Mouse (Mus musculus) limb, embryonic 13.5 days (tissue): ENCODE data around the gene Raly. TPM values are rescaled to one million over a fixed set of nuclear protein-coding genes. Genes with fewer than 3 reads are reported as not detected.
A peak's percentile ranks its signal among the peaks of the same experiment; 100 is the strongest.

Source experiments
- ATAC-seq: fragments of 200-750 bp; cut with Nextera tagmentation; 2 replicates; pipeline ENCODE4 v1.8.0; 2017; ENCODE audit warnings: low read depth, moderate number of reproducible peaks, moderate TSS enrichment; ENCODE audit not compliant: low FRiP score
- H3K27ac ChIP-seq: fragments of 300-500 bp; sonication (generic); 2 replicates; pipeline ENCODE4 v1.5.1; 2015; ENCODE audit warnings: inconsistent platforms, mild to moderate bottlenecking, moderate library complexity
- H3K27me3 ChIP-seq: fragments of 300-500 bp; sonication (generic); 2 replicates; pipeline ENCODE4 v1.6.1; 2015; ENCODE audit warnings: mild to moderate bottlenecking, inconsistent platforms
- H3K36me3 ChIP-seq: fragments of 300-500 bp; sonication (generic); 2 replicates; pipeline ENCODE4 v1.6.1; 2015; ENCODE audit warnings: inconsistent platforms, mild to moderate bottlenecking, moderate library complexity
- H3K4me1 ChIP-seq: fragments of 300-500 bp; sonication (generic); 2 replicates; pipeline ENCODE4 v1.6.1; 2015; ENCODE audit warnings: inconsistent platforms
- H3K4me2 ChIP-seq: fragments of 300-500 bp; sonication (generic); replicated peaks from 2 replicates; pipeline ENCODE4 v1.6.1; 2015; ENCODE audit warnings: inconsistent platforms, mild to moderate bottlenecking, moderate library complexity
- H3K4me3 ChIP-seq: fragments of 300-500 bp; sonication (generic); 2 replicates; pipeline ENCODE4 v1.5.1; 2015; ENCODE audit warnings: moderate library complexity, mild to moderate bottlenecking, inconsistent platforms
- H3K9ac ChIP-seq: fragments of 300-500 bp; sonication (generic); 2 replicates; pipeline ENCODE4 v1.6.1; 2015; ENCODE audit warnings: mild to moderate bottlenecking, inconsistent platforms
- H3K9me3 ChIP-seq: fragments of 300-500 bp; sonication (generic); 2 replicates; pipeline ENCODE4 v1.6.1; 2016; ENCODE audit warnings: inconsistent platforms
- WGBS: fragments of 180-500 bp; shearing (Covaris S2); methylation state at CpG from one replicate; pipeline ENCODE4 v1.1.7; 2015; 5-methylcytosine and 5-hydroxymethylcytosine counted together
- polyA plus RNA-seq: library from polyadenylated mRNA; unstranded; fragments of >200 nt; fragmentation: Nextera tagmentation; extraction: Ambion mirVana; gene quantifications from 2 replicates; pipeline ENCODE4 v1.2.1, GENCODE M21; 2015

Raly gene
- polyA plus RNA-seq, 1 experiment from 2014 or later = 41.7 TPM

DNA sequence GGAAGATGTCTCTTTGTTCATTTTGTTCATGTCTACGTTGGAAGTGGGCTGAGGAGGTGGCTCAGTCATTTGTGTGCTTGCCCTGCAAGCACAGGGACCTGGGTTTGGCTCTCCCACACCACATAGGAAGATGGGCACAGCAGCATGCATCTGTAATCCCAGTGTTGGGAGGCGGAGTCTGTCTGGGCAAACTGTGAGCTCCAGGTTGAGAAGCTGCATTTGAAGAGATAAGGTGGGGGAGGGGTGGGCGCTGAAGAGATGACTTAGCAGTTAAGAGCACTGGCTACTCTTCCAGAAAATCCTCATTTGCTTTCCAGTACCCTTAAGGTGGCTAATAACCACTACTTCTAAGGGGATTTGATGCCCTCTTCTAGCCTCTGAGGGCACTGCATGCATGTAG lies 4.7 kb upstream of the Raly start:
- WGBS = 46% methylated on average over 3 of the region's 3 CpGs
- no peak for ATAC-seq
- Histone ChIP-seq H3K4me1 (peaks cover 17% of the 10 kb centered on the region), H3K27ac (no peak overlapping the region), H3K4me2 (no peak overlapping the region), H3K9me3 (no peaks in the 10 kb centered on the region), H3K9ac (no peak overlapping the region), H3K27me3 (no peaks in the 10 kb centered on the region), H3K36me3 (no peaks in the 10 kb centered on the region), H3K4me3 (no peak overlapping the region)

- Histone ChIP-seq H3K27ac (no peak overlapping the region), H3K4me2 (no peak overlapping the region), H3K36me3 (no peaks in the 10 kb centered on the region), H3K27me3 (no peaks in the 10 kb centered on the region), H3K9me3 (no peaks in the 10 kb centered on the region), H3K4me1 (peaks cover 17% of the 10 kb centered on the region), H3K4me3 (no peak overlapping the region), H3K9ac (no peak overlapping the region)
- ATAC-seq = no peak
- WGBS = 80% methylated on average over 11 of the region's 11 CpGs
Observed at GRCm38 (mm10) chr2:154786776-154787175, 4.1 kb upstream of the Raly start.

GRCm38 (mm10) chr2:154789381-154789780 lies 1.5 kb upstream of the Raly start:
- H3K9me3 ChIP-seq = no peaks in the 10 kb centered on the region
- no peaks in the 10 kb centered on the region for H3K27me3 ChIP-seq
- no peak overlapping the region for H3K4me2 ChIP-seq
- no peaks in the 10 kb centered on the region for H3K36me3 ChIP-seq
- ATAC-seq = no peak
- H3K4me3 ChIP-seq = no peak overlapping the region
- H3K27ac ChIP-seq = no peak overlapping the region
- WGBS = 74% methylated on average over 6 of the region's 6 CpGs
- peaks cover 34% of the 10 kb centered on the region for H3K4me1 ChIP-seq
- H3K9ac ChIP-seq = no peak overlapping the region

- Histone ChIP-seq H3K27me3 (no peaks in the 10 kb centered on the region), H3K4me3 (peak overlapping the region; percentile 88), H3K27ac (peak overlapping the region; percentile 22; the same call in 1 of the 2 replicates), H3K9me3 (no peaks in the 10 kb centered on the region), H3K36me3 (no peaks in the 10 kb centered on the region), H3K4me2 (peak overlapping the region; percentile 59), H3K9ac (peak overlapping the region; percentile 43; the same call in 1 of the 2 replicates), H3K4me1 (peaks cover 37% of the 10 kb centered on the region)
- ATAC-seq = no peak
- 5% methylated on average over 14 of the region's 14 CpGs for WGBS
Observed at GRCm38 (mm10) chr2:154789977-154790655, 780 bp upstream of the Raly start.

- peaks cover 40% of the 10 kb centered on the region for H3K4me1 ChIP-seq
- H3K27me3 ChIP-seq = no peaks in the 10 kb centered on the region
- ATAC-seq = peak; percentile 22; the same call in 1 of the 2 replicates
- H3K36me3 ChIP-seq = no peaks in the 10 kb centered on the region
- peak overlapping the region; percentile 96 for H3K27ac ChIP-seq
- WGBS = under 1% methylated on average over 54 of the region's 67 CpGs
- peak overlapping the region; percentile 99 for H3K9ac ChIP-seq
- peak overlapping the region; percentile 79 for H3K4me2 ChIP-seq
- H3K9me3 ChIP-seq = no peaks in the 10 kb centered on the region
- H3K4me3 ChIP-seq = peak overlapping the region; percentile 88
Observed at GRCm38 (mm10) chr2:154791661-154792642, 1.1 kb downstream of the Raly start.

DNA sequence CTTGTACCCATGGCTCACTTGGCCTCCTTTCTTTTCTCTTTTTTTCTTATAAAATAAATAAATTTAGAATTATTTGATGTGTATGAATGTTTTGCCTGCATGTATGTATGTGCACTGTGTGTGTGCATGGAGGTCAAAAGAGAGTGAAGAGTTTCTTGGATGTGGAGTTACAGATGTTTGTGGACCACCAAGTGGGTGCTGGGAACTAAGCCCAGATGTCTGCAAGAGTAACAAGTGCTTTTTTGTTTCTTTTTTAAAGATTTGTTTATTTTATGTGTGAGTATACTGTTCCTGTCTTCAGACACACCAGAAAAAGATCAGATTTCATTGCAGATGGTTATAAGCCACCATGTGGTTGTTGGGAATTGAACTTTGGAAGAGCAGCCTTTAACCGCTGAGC lies 12.5 kb downstream of the Raly start:
- H3K4me3 ChIP-seq = no peak overlapping the region
- 68% methylated on average over 1 of the region's 1 CpGs for WGBS
- peaks cover 5% of the 10 kb centered on the region; the same call in 1 of the 2 replicates for H3K36me3 ChIP-seq
- H3K27me3 ChIP-seq = no peaks in the 10 kb centered on the region
- no peak overlapping the region for H3K9ac ChIP-seq
- no peak for ATAC-seq
- H3K4me1 ChIP-seq = peaks cover 44% of the 10 kb centered on the region
- no peaks in the 10 kb centered on the region for H3K9me3 ChIP-seq
- H3K27ac ChIP-seq = no peak overlapping the region
- no peak overlapping the region for H3K4me2 ChIP-seq

DNA sequence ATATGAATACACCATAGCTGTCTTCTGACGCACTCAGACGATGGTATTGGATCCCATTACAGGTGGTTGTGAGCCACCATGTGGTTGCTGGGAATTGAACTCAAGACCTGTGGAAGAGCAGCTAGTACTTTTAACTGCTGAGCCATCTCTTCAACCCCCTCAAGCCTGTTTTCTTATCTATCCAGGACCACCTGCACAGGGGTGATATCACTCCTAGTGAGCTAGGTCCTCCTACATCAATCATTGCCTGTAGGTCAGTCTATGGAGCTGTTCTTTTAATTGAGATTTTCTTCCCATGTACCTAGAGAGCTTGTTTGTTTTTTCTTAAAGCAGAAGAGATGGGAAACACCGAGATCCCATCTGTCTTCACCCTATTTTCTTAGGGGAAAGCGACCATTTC lies 12.9 kb downstream of the Raly start:
- no peak overlapping the region for H3K9ac ChIP-seq
- H3K4me1 ChIP-seq = peaks cover 49% of the 10 kb centered on the region
- no peak overlapping the region for H3K4me3 ChIP-seq
- H3K9me3 ChIP-seq = no peaks in the 10 kb centered on the region
- no peaks in the 10 kb centered on the region for H3K27me3 ChIP-seq
- WGBS = 79% methylated on average over 4 of the region's 4 CpGs
- peaks cover 5% of the 10 kb centered on the region; the same call in 1 of the 2 replicates for H3K36me3 ChIP-seq
- no peak overlapping the region for H3K4me2 ChIP-seq
- ATAC-seq = no peak
- H3K27ac ChIP-seq = no peak overlapping the region

GRCm38 (mm10) chr2:154807689-154808088 lies 16.8 kb downstream of the Raly start:
- no peaks in the 10 kb centered on the region for H3K36me3 ChIP-seq
- no peaks in the 10 kb centered on the region for H3K9me3 ChIP-seq
- no peak overlapping the region for H3K4me3 ChIP-seq
- no peak overlapping the region for H3K27ac ChIP-seq
- no peak for ATAC-seq
- no peak overlapping the region for H3K4me2 ChIP-seq
- H3K9ac ChIP-seq = no peak overlapping the region
- H3K4me1 ChIP-seq = peaks cover 71% of the 10 kb centered on the region
- H3K27me3 ChIP-seq = no peaks in the 10 kb centered on the region
- 50% methylated on average over 1 of the region's 1 CpGs for WGBS

DNA sequence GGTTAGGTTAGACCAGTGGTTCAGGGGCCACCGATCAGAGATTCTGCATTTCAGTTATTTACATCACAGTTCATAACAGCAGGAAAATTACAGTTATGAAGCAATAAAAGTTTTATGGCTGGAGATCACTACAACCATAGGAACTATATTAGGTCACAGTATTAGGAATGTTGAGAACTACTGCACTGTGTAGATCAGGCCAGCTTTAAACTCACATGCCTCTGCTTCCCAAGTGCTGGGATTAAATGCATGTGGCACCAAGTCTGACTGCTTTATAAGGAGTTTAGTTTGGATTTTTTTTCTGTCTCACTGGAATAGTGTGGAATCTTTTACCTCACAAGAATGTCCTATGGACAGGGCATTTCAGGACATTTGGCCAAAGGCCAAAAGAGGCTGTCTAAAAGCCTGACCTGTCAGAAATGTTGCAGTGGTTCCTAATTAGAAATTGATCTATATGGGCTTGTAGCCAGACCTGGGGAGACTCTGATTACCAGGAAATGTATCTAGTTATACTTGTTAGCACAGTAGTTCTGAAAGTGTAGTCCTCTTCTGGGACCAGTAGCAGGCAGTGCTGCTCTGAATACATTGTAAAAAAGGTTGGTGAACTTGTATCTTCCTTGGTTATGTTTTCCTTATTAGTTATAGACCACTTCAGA lies 18.3 kb downstream of the Raly start:
- Histone ChIP-seq H3K36me3 (no peaks in the 10 kb centered on the region), H3K4me3 (no peak overlapping the region), H3K27ac (no peak overlapping the region), H3K9ac (no peak overlapping the region), H3K4me2 (no peak overlapping the region), H3K9me3 (no peaks in the 10 kb centered on the region), H3K27me3 (no peaks in the 10 kb centered on the region), H3K4me1 (peaks cover 58% of the 10 kb centered on the region)
- ATAC-seq = no peak
- 34% methylated on average over 1 of the region's 1 CpGs for WGBS

- Histone ChIP-seq H3K9me3 (no peaks in the 10 kb centered on the region), H3K27ac (peak overlapping the region; percentile 22; the same call in 1 of the 2 replicates), H3K4me3 (no peak overlapping the region), H3K9ac (no peak overlapping the region), H3K4me2 (no peak overlapping the region), H3K27me3 (no peaks in the 10 kb centered on the region), H3K36me3 (no peaks in the 10 kb centered on the region), H3K4me1 (peaks cover 51% of the 10 kb centered on the region)
- 64% methylated on average over 1 of the region's 1 CpGs for WGBS
- no peak for ATAC-seq
Observed at GRCm38 (mm10) chr2:154810821-154811220, 19.9 kb downstream of the Raly start.

DNA sequence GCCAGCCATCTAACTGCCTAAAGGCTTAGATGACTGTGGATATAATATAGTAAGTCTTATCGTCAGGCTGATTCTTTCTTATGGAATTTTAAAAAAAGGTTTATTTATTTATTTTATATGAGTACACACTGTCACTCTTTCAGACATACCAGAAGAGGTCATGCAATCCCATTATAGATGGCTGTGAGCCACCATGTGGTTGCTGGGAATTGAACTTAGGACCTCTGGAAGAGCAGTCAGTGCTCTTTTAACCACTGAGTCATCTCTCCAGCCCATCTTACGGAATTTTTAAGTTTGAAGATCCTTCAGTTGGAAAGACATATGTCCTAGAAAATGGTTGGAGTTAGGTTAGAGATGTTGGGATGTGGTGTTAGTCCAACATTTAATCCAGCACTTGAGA lies 22.5 kb downstream of the Raly start:
- peaks cover 44% of the 10 kb centered on the region for H3K4me1 ChIP-seq
- H3K27ac ChIP-seq = no peak overlapping the region
- no peak overlapping the region for H3K9ac ChIP-seq
- WGBS = 88% methylated on average over 2 of the region's 2 CpGs
- H3K4me3 ChIP-seq = no peak overlapping the region
- no peak overlapping the region for H3K4me2 ChIP-seq
- ATAC-seq = no peak
- H3K36me3 ChIP-seq = no peaks in the 10 kb centered on the region; the same call in 1 of the 2 replicates
- no peaks in the 10 kb centered on the region for H3K9me3 ChIP-seq
- H3K27me3 ChIP-seq = no peaks in the 10 kb centered on the region

DNA sequence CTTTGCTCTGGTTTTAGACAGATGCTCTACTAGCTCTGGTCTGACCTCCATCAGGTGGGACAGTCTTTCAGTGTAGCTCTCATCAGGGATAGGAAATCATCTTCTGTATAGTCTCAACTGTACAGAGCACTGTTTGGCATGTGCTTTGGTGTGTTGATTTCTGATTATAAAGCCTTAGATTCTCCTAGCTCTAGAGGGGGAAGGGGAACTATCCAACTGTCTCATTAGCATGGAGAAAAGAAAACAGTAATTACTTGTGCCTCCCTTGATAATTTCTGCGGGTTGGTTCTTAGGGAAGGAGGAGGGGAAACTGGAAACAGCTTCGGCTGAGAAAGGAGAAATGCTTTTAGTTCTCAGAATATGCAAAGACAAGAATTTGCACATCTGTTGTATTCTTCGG lies 26.2 kb downstream of the Raly start:
- WGBS = 55% methylated on average over 3 of the region's 3 CpGs
- no peak for ATAC-seq
- peaks cover 6% of the 10 kb centered on the region for H3K36me3 ChIP-seq

More for the DNA sequence above, 26.2 kb downstream of the Raly start:
- Histone ChIP-seq H3K4me2 (no peak overlapping the region), H3K9me3 (no peaks in the 10 kb centered on the region), H3K4me1 (peaks cover 29% of the 10 kb centered on the region), H3K4me3 (no peak overlapping the region), H3K27ac (no peak overlapping the region), H3K27me3 (no peaks in the 10 kb centered on the region), H3K9ac (no peak overlapping the region)
